Mouse (Mus musculus): Measurements from ENCODE around the gene Rbfox1.

Gene Rbfox1

DNA sequence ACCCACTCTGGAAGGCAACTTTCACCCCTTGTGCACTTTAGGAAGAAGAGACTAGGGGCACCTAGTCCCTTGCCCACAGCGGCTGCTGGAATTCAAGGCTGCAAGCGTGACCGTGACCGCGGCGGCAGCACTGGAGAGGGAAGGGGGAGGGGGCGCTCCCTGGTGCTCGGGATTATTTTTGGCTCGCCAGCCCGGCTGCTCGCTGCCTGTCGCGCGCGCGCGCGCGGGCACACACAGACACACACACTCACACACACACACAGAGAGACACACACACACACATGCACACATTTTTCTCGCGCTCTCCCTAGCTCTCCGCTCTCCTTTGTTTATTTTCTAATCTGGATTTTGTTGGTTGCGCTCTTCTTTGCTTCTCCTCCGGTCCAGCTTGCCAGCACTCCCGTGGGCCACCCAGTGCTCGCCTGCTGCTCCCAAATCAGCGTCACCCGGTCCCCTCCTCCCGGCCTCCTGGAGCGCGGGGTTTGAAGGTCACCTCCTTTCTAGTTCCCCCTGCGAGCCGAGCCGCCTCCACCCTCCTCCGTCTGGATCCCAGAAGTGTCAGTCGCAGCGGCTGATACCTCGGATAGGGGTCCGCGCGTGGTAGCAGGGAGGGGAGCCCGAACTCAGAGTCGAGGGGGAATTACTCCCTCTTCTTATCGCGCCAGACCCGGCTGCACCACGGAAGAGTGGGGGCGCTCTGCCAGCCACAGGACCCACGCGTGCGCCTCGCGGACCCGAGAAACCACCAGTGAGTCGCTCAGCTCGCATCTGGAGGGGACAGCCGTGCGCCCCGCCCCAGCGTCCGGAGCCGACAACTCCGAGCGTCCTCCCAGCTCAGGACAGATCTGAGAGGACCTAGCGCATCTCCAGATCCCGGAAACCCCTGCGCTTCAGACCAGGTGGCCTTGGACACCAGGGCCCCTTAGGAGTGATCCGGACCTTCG, at the start of gene Rbfox1:
TSS of gene Rbfox1 (plus strand) at position 610 of the 944 bp plus-strand sequence.
- DNase-seq (ENCODE audit: low read depth), result no peak

DNA sequence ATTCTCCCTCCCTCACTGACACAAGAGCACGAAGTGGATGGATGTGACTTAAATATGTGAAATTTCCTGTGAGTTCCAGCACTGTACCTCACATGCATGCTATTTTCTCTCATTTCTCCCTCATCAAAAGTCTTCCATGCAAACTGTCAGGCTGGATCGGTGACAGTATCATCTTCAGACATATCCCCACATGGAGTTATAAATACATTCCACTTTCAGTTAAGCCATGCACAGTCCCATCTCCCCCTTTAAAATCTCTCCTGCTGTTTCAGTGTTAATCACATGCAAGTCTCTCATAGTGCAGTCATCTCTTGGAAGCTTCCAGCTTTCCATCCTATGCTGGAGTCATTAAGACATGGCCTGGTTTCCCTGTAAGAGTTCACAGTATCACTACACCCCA, 48.4 kb upstream of the Rbfox1 start:
- no peak for DNase-seq (ENCODE audit: low read depth)

DNA sequence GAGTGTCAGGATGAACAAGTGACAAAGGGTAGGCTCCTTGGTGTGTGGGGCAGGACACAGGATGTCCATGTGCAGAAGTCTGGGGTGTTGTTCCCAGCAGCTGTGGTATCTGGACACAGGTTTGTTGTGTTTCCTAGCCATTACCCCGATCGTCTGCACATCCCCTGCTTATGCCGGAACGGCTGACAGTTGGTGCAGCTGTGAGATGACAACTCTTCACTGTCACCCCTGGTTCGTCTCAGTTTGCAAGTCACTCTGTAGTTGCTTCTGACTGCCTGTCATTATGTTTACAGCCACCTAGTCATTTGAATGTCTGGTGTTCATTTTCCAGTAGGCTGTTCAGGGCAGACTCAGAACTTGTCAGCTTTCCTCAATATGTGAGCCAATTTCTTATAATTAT, 44.0 kb upstream of the Rbfox1 start:
- no peak for DNase-seq (ENCODE audit: low read depth)

DNA sequence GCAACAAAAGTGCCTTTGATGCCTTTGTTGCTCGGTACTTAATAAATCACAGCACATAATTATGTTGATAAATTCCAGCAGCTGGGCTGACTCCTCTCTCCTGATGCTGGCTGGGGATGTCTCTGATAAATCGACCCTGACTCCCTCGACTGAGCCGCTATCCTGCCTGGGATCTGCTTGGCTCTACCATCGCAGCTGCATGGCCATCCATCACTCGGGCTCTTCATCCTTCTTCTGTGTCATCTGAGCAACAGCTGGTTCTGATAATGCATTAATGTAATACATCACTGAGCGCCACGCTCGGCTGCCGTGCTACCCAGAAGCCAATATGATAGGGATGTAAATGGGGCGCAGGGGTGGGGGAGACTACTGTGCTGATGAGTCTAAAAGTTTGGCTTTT, 39.5 kb upstream of the Rbfox1 start:
- no peak for DNase-seq (ENCODE audit: low read depth)

DNA sequence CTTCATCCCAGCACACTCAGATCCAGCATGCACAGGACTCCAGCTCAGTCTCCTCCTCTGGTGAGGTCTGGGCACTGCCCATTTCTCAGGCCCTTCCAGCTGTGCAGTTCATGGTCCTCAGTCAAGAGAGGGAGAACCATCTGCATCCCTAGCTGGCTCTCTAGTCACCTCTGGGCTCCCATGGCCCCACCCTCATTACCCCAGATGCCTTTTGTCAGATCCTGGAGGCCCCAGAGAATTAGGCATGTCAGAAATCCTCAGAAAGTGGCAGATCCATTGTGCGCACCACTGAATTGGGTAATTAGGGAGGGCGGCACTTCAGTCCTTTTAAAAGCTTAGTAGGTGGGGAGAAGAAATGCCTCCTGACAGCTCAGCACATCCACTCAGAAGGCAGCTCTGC, 32.1 kb upstream of the Rbfox1 start:
- DNase-seq (ENCODE audit: low read depth), result no peak

DNA sequence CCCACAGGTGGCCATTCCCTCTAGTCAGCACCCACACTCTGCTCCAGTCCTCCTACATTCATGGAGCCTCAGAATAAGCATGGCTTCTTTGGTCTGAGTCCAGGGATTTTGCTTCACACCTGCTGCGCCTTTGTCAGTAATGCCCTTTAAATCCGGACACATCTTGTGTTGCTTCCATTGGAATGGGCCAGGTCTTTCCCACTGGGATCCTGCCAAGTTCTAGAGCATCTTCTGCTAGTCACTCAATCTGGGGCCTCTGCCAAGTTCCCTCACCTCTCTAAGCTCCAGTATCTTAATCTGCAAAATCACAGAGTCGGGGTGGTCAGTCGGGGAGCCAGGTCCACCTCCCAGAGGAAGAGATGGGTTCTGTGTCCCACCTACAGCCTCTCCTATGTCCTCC, 20.8 kb upstream of the Rbfox1 start:
- no peak for DNase-seq (ENCODE audit: low read depth)

DNA sequence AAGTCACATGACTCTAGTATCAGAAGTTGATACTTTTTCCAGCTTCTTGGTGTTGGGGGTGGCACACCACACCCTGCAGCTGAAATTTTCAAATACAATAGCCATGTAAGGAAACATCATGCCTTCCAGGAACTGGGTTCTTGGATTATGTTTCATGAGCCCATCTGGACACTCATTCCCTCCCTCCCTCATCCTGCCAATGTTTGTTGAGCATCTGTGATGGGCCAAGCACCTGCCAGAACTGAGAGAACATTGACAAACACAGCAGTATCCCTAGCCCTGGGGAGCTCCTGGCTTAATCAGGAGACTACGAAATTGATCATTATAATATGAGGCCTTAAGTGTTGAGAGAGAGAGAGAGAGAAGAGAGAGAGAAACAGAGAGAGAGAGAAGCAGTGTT, 18.2 kb upstream of the Rbfox1 start:
- DNase-seq (ENCODE audit: low read depth), result no peak

DNA sequence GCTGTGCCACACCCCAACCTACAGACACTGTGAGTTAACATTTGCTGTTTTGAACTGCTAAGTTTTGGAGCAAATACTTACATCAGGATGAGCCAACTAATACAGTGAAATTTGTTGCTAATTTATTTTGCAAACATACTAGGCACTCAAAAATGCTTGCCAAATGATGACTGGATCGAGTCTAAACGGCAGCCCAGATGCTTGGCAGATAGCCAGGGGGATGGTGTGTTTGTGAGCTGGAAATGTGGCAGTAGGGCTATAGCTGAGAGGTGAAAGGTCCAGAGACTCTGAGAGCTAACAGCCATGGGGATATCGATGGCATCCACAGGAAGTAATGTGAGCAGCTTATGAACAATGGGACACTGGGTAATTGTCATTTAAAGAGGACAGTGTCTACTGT, 14.8 kb upstream of the Rbfox1 start:
- no peak for DNase-seq (ENCODE audit: low read depth)

DNA sequence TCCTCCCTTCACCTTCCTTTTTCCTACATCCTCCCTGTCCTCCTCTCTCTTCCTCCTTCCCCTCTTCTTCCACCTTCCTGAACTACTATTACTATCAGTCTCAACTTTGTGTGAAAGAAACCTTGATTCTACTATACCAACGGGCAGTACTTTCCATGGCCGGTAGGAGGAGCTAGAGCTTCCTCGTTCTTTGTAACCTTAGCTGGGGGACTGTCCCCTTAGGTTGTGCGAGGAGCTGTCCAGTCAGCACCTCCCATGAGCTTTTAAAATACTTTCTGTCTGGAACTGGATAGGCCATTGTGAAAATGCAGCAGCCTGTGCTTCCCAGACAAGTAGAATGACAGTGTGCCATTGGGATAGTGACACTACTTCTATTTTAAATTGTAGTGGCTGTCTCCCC, 3.3 kb upstream of the Rbfox1 start:
- DNase-seq (ENCODE audit: low read depth), result peak; percentile 45

DNA sequence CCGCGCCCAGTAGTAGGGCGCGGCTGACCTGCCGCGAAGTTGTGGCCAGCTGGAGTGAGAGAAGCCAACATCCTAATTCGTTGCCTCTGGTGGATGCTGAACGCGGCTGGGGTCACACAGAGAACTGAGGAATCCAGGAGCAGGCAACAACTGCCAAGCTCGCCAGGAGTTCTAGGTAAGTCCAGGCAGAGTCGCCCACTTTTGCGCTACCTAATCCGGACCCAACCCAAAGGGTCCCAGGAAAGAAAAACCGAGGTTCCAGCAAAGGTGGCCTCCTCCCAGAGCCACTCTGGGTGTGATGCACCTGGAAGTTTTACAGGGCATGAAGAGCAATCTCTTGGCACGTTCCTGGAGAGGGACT, 515 bp downstream of the Rbfox1 start:
- no peak for DNase-seq (ENCODE audit: low read depth)

DNA sequence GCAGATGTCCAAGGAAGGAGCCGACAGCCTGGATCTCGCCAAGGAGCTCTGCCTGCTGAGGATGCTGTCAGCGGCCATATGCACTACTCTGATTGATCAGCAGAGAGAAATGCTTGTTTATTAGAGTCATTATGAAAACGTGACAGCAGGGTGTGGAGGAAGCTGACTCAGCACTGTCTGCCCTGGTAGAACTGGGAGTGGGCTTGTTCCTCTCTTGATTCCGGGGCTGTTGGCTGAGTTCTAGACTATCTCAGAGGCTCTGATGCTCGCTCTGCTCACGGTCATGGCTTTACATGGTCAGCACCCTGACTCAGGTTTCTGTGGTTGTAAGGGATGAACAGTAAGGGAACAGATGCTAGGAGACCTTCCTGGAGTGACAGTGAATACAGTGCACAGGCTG, 10.4 kb downstream of the Rbfox1 start:
- DNase-seq (ENCODE audit: low read depth), result no peak

DNA sequence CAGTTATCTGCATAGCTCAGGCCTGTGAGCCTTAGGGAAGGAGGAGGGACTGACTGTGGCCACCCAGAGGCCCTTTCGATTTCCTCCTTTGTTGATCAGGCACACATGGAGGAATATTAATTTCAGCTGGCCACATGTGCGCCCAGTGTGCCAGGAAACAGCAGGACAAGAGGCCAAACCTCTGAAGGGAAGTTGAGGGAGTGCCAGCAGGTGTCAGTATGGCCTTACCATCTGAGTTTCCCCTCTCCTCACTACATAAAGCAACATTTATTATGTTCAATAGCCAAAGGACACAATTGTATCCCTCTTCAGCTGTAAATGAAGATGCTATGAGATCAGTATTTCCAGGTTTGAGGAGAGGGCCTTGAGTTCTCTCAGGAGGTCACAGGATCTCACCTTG, 13.2 kb downstream of the Rbfox1 start:
- no peak for DNase-seq (ENCODE audit: low read depth)

DNA sequence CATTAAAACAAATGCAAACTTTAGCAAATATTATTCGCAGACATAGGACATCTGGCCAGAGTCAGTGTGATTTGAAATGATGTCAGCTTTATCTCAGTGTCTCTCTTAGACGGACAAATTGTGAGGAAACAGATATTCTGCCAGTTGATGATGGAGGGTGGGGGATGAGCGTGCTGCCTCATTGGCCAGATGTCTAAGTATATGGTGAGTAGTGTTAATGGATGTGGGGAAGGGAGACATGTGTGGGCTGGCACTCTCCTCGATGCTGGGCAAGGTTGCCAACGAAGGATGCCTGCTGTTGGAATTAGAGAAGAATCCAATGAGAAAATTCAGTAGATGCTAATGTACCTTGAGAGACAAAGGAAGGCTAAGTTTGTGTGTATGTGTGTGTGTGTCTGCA, 25.6 kb downstream of the Rbfox1 start:
- no peak for DNase-seq (ENCODE audit: low read depth)

DNA sequence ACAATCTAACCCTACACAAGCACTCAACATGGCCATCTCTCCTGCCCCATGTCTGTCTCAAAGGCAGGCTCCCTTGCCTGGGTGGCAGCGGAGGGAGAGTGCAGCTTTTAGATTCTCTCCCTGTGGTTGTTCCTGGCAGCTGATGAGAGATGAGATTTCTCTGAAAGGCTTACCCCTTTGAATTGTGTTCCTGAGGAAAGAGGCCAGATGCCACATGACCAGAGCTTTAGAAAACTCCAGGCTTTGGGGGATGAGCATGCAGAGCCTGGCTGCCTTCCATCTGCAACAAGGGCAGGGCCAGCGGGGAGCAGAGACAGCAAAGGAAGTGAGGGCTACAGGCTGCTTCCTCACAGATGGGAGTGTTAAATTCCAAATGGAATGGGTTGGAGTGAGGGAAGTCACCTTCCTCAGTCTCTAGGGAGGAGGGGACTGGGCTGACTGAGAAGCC, 26.7 kb downstream of the Rbfox1 start:
- no peak for DNase-seq (ENCODE audit: low read depth)

DNA sequence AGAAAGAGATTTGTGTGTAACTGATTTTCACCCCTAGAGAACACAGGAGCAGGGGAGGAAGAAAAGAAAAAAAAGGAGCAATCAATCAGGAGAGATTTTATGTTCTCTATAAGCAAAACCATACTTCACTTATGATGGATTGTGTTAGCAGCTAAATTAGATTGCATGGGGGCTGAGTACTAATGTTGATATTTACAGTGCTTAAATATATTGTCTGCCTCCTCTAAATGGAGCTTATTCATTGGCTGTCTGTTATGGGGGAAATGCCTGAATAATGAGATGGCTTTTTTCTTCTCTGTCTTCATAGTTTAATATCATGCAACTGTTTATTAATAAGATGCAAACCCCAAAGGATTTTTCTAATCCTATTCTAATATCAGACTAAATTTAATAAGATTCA, 32.8 kb downstream of the Rbfox1 start:
- DNase-seq (ENCODE audit: low read depth), result no peak

DNA sequence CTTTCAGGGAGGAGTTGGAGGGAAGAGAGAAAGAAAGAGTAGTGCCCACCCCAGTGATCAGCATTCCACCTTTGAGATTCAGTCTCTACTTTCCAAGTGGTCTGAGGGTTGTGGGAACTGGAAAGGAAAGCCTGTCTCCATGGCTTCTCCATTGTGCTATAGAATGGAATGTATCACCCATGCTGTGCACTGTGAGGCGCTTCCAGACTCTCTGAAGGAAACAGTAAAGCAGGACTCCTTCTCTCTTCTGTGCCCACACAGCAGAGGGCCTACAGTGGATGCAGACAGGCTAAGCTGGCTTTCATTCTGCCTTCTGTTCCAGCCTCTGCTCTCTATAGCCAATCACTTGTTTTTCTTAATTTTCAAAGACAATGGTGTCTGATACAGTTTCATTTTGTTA, 41.8 kb downstream of the Rbfox1 start:
- DNase-seq (ENCODE audit: low read depth), result no peak

DNA sequence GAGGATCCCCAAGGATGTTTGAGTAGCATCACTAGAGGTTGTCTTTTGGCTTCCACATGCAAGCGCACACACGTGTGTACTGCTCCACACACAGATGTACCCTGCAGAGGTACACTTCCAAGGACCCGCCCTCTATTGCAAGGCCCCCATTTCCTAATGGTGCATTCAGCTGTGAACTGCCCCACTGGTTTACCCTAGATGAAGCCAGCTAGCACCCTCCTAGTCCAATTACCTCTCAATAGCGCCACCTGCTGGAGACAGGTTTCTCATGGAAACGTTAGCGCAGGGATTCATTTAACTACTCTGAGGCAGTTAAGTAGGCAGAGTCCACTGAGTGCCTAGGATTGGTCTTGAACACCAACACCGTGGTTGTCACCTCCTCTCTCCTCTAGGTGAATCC, 46.5 kb downstream of the Rbfox1 start:
- DNase-seq (ENCODE audit: low read depth), result peak; percentile 40

DNA sequence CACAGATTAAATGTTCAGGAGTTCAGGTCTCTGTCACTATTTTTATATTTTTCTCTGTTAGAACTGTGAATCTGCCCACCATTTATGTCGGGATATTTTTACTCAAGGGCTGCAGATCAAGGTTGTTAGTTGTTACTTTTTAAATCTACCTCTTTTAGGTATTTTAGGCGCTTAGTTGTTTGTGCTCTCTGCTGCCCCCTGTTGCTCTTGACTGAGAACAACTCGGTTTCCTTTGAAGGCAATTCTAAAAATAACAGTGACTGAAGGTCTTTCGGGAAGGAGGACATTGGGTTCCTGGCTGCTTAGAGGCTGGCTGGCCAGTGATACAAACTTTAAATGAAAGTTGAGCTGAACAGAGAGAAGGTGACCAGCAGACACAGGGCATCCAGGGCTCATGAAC, 54.9 kb downstream of the Rbfox1 start:
- DNase-seq (ENCODE audit: low read depth), result no peak

DNA sequence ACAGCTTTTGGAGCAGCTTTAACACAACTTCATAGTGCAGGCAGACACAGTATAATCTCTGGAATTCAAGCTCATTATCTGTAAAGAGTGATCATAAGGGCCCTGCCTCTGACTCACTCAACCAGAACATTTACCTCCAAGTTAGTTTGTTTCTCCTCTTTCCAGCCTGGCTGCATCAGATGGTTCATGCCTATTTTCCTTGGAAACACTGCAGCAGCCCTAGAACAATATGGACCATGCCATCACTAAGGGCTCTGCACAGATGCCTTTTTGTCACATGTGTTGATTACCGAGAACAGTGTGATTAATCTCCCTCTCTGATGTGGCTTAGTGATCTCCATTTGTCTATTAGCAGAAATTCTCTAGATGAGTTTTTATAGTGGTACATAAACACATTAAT, 60.5 kb downstream of the Rbfox1 start:
- DNase-seq (ENCODE audit: low read depth), result no peak

DNA sequence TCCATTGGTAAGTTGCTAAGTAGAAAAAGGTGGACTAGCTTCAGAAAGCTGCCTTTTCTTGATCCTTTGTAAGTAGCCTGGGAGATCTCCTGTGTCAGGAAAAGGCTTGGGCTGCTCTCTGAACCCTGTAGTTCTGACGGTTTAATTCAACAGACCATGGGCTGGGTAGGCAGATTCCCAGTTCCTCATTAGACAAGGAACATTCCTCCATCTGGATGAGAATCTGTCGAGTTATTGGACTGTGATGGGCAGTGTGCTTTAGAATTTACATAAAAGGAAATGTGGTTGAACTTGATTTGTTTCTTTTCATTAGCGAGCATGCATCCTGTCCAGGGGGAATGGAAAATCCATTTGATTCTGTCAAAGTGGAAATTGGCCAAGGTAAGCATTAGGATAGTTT, 68.0 kb downstream of the Rbfox1 start:
- no peak for DNase-seq (ENCODE audit: low read depth)

DNA sequence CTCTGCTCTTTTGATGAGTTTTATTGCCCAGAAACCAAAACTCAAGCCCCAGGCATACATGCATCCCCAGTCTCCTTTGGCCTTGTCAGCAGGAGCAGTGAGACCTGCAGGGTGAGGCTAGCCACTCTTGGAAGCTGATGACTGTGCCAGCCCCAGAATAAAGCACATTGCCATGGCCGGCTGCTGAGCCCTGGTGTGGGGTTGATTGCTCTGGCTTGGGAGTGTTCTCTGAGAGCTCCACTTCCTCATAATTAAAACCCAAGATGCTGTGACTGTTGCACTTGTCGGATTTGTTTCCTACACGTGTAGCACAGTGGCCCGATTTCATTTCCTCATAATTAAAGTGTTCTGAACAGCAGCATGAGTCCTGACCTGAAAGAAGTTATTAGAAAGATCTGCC, 72.3 kb downstream of the Rbfox1 start:
- DNase-seq (ENCODE audit: low read depth), result no peak

DNA sequence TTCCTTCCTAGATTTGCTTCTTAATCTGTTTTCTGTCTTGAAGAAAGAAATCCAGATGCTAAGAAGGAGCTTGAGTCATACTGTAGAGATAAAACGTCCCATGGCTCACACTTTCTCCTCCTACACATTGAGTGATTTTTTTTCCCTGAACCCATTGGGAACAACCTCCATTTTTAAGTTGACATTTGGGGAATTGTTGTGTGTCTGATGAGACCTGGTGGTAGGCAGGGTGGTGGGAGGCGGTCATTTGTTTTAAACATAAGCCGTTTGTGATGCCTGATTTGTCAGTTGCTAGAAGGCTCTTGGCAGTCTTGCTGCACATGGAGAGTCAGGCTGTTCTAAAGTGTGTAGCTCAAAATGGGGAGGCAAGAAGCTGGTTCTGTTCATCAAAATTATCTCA, 76.6 kb downstream of the Rbfox1 start:
- DNase-seq (ENCODE audit: low read depth), result no peak

DNA sequence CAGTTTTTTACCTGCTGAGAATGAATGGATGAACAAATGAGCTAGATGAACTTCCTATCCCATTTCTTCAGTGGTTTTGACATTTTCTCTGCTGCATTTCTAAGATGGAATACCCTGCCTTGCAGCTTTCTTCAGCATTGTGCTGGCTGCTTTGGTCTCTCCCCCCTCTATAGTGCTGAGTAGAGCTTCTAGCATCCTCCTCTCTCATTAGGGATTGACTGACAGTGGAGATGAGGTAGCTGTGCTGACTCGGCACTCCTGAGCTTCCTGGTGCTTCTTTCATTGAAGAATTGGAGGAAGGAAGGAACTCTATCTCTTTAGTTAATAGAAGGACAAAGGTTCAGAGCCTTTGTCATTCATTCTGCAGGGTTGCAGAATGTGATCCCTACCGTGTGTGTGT, 89.0 kb downstream of the Rbfox1 start:
- no peak for DNase-seq (ENCODE audit: low read depth)

Data from c-Kit-positive CD71-positive TER-119-negative erythroid progenitor cells, embryonic 14.5 days (primary cell).